Mouse (Mus musculus): ENCODE data around the gene Gm4847.

Gm4847 gene

GRCm38 (mm10) chr1:166647593-166647992, at the start of gene Gm4847:
Gene Gm4847 (minus strand): TSS chr1:166647693.
- no peak for DNase-seq (ENCODE audit: low read depth, low spot score)

GRCm38 (mm10) chr1:166681745-166682144, 34.3 kb upstream of the Gm4847 start, which contains the start of gene Fmo9:
Gene Fmo9 (minus strand): TSS chr1:166681845.
- DNase-seq (ENCODE audit: low read depth, low spot score) = no peak

GRCm38 (mm10) chr1:166669264-166669663, 21.8 kb upstream of the Gm4847 start:
- no peak for DNase-seq (ENCODE audit: low read depth, low spot score)

GRCm38 (mm10) chr1:166660800-166661199, 13.3 kb upstream of the Gm4847 start:
- DNase-seq (ENCODE audit: low read depth, low spot score) = no peak

Data from mesoderm, embryonic 11.5 days (tissue).